Comparison of ENCODE assay signal across 18 mouse cellular contexts in genomic region chr1:106523741-106524140, GRCm38 (mm10).
DNase-seq lines count a peak whose midpoint lies in the region; ATAC-seq lines count a peak whose summit lies in the region.
"Had no signal": no experiment of that assay in that cellular context is flagged by ENCODE, and none has a peak within 500 bp of the region (broad histone marks: within the 10 kb centered on the region; RNA-seq: fewer than 3 reads in every experiment).

No protein-coding gene starts in this region.

- 49% methylated on average over 6 of the region's 6 CpGs for WGBS in heart, embryonic 12.5 days
- 88% methylated on average over 6 of the region's 6 CpGs for WGBS in midbrain, embryonic 13.5 days

- no peak overlapping the region for H3K27ac ChIP-seq in heart, embryonic 12.5 days (ENCODE audit: poor library complexity, severe bottlenecking)
- H3K27ac ChIP-seq in midbrain, embryonic 13.5 days: no peak overlapping the region
- H3K27ac ChIP-seq: heart, embryonic 13.5 days; kidney, postnatal 0 days; liver, embryonic 13.5 days had no signal

- H3K27me3 ChIP-seq in heart, embryonic 12.5 days (replicated peaks): no peaks in the 10 kb centered on the region
- no peaks in the 10 kb centered on the region for H3K27me3 ChIP-seq in midbrain, embryonic 13.5 days
- H3K27me3 ChIP-seq: heart, embryonic 13.5 days; liver, embryonic 13.5 days had no signal

- H3K36me3 ChIP-seq in heart, embryonic 12.5 days: no peaks in the 10 kb centered on the region
- no peaks in the 10 kb centered on the region for H3K36me3 ChIP-seq in midbrain, embryonic 13.5 days
- H3K36me3 ChIP-seq: G1E; heart, embryonic 13.5 days; liver, embryonic 13.5 days had no signal

- no peak overlapping the region for H3K9ac ChIP-seq in heart, embryonic 12.5 days
- no peak overlapping the region for H3K9ac ChIP-seq in midbrain, embryonic 13.5 days (replicated peaks)
- H3K9ac ChIP-seq: heart, embryonic 13.5 days; liver, embryonic 13.5 days had no signal

- peak; percentile 69 to 79 for DNase-seq in heart, adult 18-20 months
- DNase-seq in urinary bladder, postnatal 14 days (ENCODE audit: low spot score): peak; percentile 11
- DNase-seq in urinary bladder, adult 2 months (ENCODE audit: low spot score): no peak
- peak; percentile 49 to 55 for DNase-seq in heart, postnatal 14 days
- DNase-seq in testis, postnatal 14 days (ENCODE audit: low spot score): peak; percentile 56
- DNase-seq in left cerebral cortex, adult 9 months (ENCODE audit: low spot score in 2 of 2): no peak
- DNase-seq: cerebellum, adult 11-12 months; liver, embryonic 13.5 days; right cerebral cortex, postnatal 25 days had no signal

- H3K4me1 ChIP-seq in heart, embryonic 12.5 days (replicated peaks): peaks cover 8% of the 10 kb centered on the region; the same call in 1 of the 2 replicates
- H3K4me1 ChIP-seq in midbrain, embryonic 13.5 days (replicated peaks): no peaks in the 10 kb centered on the region
- H3K4me1 ChIP-seq: liver, embryonic 13.5 days had no signal

- H3K9me3 ChIP-seq in heart, embryonic 12.5 days (replicated peaks): no peaks in the 10 kb centered on the region
- H3K9me3 ChIP-seq in midbrain, embryonic 13.5 days: no peaks in the 10 kb centered on the region
- H3K9me3 ChIP-seq: G1E; heart, embryonic 13.5 days; liver, embryonic 13.5 days had no signal

- H3K4me2 ChIP-seq in heart, embryonic 12.5 days: no peak overlapping the region
- H3K4me2 ChIP-seq in midbrain, embryonic 13.5 days (replicated peaks): no peak overlapping the region
- H3K4me2 ChIP-seq: heart, embryonic 13.5 days; liver, embryonic 13.5 days; midbrain, embryonic 11.5 days had no signal

- ATAC-seq in heart, embryonic 12.5 days (ENCODE audit: insufficient number of reproducible peaks, low FRiP score): no peak; the same call in 1 of the 2 replicates
- ATAC-seq in midbrain, embryonic 13.5 days: no peak
- ATAC-seq: hindbrain, embryonic 16.5 days had no signal

- intact Hi-C loops in heart, postnatal 14 days (cut with DNase I): no loop called here

- H3K4me3 ChIP-seq in heart, embryonic 12.5 days: no peak overlapping the region
- H3K4me3 ChIP-seq in midbrain, embryonic 13.5 days (replicated peaks): no peak overlapping the region
- H3K4me3 ChIP-seq: erythroblast, embryonic 14.5 days; heart, embryonic 13.5 days; liver, embryonic 13.5 days; myocyte had no signal

Comparison
In these comparisons a context has a peak if more than half of its experiments do, and no peak if none do; other contexts are left out.
1. DNase-seq: peak in heart, adult 18-20 months (2 of 2), urinary bladder, postnatal 14 days (single experiment), heart, postnatal 14 days (2 of 2) and testis, postnatal 14 days (single experiment); none in urinary bladder, adult 2 months (single experiment) and left cerebral cortex, adult 9 months (0 of 2).